Mouse (Mus musculus): ENCODE data around the gene Herc6.
"Not testable (repeated sequence)": the region's sequence is repeated elsewhere in the genome, so short reads cannot be mapped to it uniquely, and the experiment has no call there.

Gene Herc6

GRCm38 (mm10) chr6:57580881-57581548 is at the start of gene Herc6:
Gene Herc6 (plus strand): TSS chr6:57581000.
- peak; percentile 67 for DNase-seq (ENCODE audit: low spot score)

DNA sequence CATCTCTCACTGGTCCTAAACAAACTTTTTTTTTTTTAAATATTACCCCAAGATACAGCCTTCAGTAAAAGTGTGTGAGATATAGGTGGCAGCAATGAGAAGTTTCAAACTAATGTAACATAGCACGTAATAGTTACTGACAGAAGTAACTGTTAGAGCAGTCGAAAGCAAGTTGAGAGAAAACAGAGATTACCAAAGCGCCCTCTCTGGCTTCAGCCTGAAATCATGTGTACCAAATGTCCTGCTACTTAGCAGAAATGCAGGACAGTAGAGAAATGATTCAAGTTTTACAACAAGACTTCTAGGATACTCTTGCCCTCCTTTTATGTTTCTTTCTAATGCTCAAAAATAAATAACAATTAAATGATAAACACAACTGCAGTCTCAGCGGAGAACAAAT is 49.8 kb upstream of the Herc6 start:
- DNase-seq (ENCODE audit: low spot score): no peak

DNA sequence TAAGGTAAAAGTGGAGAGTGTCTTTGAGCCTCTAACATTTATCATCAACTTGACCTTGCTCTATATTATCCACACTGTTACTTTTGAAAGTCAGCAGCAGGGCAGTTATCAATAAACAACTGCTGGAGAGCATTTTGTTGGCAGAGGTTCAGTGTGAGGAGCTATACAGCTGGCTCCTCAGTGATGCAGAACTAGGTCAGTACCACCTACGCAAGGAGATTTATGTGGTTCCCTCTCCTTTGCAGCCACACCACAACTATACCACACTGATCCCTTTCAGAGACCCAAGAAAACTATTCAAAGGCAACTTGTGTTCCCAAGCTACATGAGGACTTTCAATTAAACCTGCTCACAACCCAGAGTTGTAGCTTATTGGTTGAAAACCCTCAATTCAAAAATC is 49.4 kb upstream of the Herc6 start:
- peak; percentile 29 for DNase-seq (ENCODE audit: low spot score)

DNA sequence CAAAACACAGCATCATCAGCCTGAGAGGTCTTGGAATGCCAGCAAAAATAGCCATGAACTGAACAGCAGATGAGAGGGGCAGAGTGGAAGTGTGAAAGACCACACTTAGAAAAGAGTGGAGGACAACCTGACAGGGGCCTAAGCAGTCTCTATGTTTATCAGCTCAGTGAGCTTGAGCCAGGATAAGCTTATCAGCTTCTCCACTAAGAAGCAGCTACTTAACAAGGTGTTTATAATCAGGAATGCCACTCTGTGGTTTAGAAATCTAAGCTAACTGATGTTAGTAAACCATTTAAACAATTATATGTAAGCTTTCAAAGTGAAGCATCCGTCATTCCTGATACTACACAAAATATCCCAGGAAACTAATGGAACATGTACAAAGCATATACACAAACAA is 48.8 kb upstream of the Herc6 start:
- no peak for DNase-seq (ENCODE audit: low spot score)

DNA sequence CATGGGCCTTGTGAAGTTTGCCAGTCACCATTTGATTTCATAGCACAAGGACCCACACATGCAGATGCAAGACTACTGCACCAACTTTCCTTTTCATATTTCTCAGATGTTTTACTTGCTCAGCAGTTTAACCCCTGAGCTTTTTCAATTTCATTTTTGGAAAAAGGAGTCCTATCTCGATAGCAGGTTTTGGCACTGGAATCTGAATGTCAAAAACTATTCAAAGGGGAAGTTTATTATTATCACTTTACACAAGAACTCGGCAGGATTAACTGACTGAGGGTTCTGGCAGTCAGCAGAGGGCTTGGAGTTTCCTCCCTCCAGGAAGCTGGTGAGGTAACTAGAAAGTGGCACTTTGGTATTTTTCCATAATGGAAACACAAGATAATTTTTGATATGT is 47.4 kb upstream of the Herc6 start:
- no peak for DNase-seq (ENCODE audit: low spot score)

GRCm38 (mm10) chr6:57534231-57534610 is 46.6 kb upstream of the Herc6 start:
- DNase-seq (ENCODE audit: low spot score): no peak

DNA sequence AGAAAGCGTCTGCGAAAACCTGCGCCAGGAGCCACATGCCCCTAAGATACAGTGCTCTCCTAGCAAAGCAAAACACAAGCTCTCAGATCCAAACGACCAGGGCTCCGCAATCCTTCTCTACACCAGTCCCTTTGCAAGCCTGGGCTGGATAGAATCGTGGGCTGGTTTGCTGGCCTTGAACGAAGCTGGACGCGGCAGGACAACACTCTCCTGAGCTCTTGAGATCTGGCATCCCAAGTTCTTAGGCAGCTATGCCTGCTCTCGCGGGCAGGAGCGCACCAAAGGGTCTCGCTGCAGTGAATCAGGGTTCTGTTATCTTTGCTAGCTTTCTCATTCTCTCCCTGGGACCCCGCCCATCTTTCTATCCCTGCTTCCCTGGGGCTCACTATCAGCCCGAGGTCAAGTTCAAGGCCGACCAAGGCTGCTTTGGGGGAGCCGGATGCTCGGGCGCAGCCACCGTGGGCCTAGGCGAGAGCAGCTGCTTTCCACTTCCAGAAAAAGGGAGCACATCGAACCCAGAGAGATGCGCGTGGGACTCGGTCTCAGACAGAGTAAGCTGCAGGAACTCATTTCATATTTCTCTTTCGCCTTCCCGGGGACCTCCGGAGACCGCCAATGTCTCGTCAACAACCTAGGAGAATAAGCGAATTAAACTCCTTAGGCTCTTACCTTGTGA is 46.1 kb upstream of the Herc6 start:
- DNase-seq (ENCODE audit: low spot score): peak; percentile 54

GRCm38 (mm10) chr6:57535386-57535936 is 45.3 kb upstream of the Herc6 start, which contains the start of gene Ppm1k:
Gene Ppm1k (minus strand): TSS chr6:57535468.
- peak; percentile 99 for DNase-seq (ENCODE audit: low spot score)

- no peak for DNase-seq (ENCODE audit: low spot score)
Observed at GRCm38 (mm10) chr6:57535971-57536669, 44.7 kb upstream of the Herc6 start.

GRCm38 (mm10) chr6:57537887-57538286 is 42.9 kb upstream of the Herc6 start:
- DNase-seq (ENCODE audit: low spot score): no peak

GRCm38 (mm10) chr6:57540950-57541498 is 39.8 kb upstream of the Herc6 start:
- DNase-seq (ENCODE audit: low spot score): no peak

- DNase-seq (ENCODE audit: low spot score): no peak
Observed at GRCm38 (mm10) chr6:57541737-57542335, 39.0 kb upstream of the Herc6 start.

- not testable (repeated sequence) for DNase-seq (ENCODE audit: low spot score)
Observed at GRCm38 (mm10) chr6:57543591-57543990, 37.2 kb upstream of the Herc6 start.

DNA sequence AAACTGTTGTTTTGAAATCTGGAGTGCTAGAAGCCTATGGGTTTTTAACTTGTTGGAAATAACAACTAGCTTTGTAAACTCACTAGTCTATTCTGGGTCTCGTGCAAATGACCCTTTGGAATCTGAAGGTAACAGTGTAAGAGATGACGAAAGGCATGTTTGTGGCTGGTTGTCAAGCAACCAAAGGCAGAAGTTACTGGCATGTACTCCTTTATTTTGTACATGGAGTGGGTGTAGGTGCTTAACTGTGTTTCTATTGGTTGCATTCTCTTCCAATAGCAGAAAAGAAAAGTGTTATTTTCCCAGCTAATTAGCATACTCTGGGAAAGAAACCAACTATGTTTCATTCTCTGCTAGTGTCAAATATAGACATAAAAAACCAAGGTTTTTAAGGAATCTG is 35.9 kb upstream of the Herc6 start:
- no peak for DNase-seq (ENCODE audit: low spot score)

GRCm38 (mm10) chr6:57551211-57551796 is 29.5 kb upstream of the Herc6 start:
- no peak for DNase-seq (ENCODE audit: low spot score)

- no peak for DNase-seq (ENCODE audit: low spot score)
Observed at GRCm38 (mm10) chr6:57557796-57558317, 22.9 kb upstream of the Herc6 start.

- DNase-seq (ENCODE audit: low spot score): no peak
Observed at GRCm38 (mm10) chr6:57563454-57563853, 17.3 kb upstream of the Herc6 start.

DNA sequence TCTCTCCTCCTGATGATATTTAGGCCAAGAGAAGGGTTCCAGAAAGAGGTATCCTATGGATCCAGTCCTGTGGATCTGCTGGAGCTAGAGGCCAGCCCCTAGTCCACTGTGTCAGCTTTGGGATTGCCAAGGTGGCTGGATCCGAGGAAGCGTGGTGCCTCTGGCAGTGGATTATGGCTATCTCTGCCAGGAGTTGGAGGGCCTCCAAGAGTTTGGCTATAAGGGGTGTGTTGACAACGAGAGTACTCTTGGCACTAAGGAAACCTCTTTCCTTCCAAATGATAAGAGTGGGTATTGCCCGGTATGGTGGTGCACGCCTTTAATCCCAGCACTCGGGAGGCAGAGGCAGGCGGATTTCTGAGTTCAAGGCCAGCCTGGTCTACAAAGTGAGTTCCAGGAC is 15.3 kb upstream of the Herc6 start:
- no peak for DNase-seq (ENCODE audit: low spot score)

DNA sequence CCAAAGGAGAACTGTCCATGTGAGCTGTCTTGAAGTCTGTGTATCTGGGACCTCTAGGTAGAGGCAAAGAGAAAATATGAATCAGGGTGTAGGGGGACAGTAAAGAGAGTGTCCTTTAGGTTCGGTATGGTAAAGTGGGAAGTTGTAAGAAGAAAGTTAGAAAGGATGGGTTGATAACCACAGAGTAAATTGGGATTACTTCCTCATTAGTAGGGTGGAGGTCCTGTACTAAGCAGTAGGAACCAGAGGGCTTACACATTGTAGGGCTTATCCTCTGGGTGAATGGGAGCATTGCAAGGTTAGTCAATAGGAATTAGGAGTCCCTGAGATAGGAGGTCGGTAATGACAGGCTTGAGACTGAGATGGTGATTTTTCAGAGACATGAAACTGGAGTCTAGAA is 13.2 kb upstream of the Herc6 start:
- DNase-seq (ENCODE audit: low spot score): no peak

- DNase-seq (ENCODE audit: low spot score): no peak
Observed at GRCm38 (mm10) chr6:57570170-57570974, 10.4 kb upstream of the Herc6 start.

DNA sequence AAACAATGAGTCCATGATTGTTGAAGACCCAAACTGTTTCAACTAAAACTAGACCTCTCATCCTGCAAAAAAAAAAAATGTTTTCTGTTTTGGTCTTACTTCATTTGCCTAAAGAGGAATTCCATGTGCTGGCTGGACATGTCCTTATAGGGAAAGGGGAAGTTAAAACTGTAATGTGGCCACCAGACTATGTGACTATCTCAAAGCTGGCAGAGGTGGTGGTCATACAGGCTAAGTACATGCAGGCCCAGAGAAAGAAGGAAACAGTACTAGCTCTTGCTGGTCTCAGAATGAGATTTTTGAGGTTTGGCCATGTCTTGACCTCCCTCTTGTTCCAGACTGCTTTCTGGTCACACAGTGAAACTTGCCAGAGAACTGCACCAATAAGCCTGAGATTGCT is 9.2 kb upstream of the Herc6 start:
- DNase-seq (ENCODE audit: low spot score): no peak
